Mouse (Mus musculus) midbrain, postnatal 0 days (tissue): Measurements from ENCODE around the gene Hist3h2a. TPM values are rescaled to one million over a fixed set of nuclear protein-coding genes. Genes with fewer than 3 reads are reported as not detected.

ENCODE experiments used
- ATAC-seq: fragments of 200-750 bp; cut with Nextera tagmentation; 2 replicates; pipeline ENCODE4 v1.8.0; 2017; ENCODE audit warnings: moderate number of reproducible peaks, mild to moderate bottlenecking, moderate TSS enrichment, moderate library complexity; ENCODE audit not compliant: low FRiP score
- DNase-seq: peaks from one replicate; pipeline ENCODE4 v3.0.0-alpha.2; 2015; ENCODE audit warnings: low spot score
- H3K27ac ChIP-seq: fragments of 300-500 bp; sonication (generic); 2 replicates; pipeline ENCODE4 v1.5.1; 2014; ENCODE audit warnings: low read depth, mild to moderate bottlenecking, low read length, mixed read lengths
- H3K27me3 ChIP-seq: fragments of 300-500 bp; sonication (generic); 2 replicates; pipeline ENCODE4 v1.6.1; 2014; ENCODE audit warnings: low read length, control low read depth, mixed read lengths; ENCODE audit not compliant: insufficient read depth
- H3K36me3 ChIP-seq: fragments of 300-500 bp; sonication (generic); 2 replicates; pipeline ENCODE4 v1.6.1; 2014; ENCODE audit warnings: low read length, control low read depth, mixed read lengths; ENCODE audit not compliant: insufficient read depth
- H3K4me1 ChIP-seq: fragments of 300-500 bp; sonication (generic); 2 replicates; pipeline ENCODE4 v1.6.1; 2014; ENCODE audit warnings: mild to moderate bottlenecking, control low read depth, antibody characterized with exemption, low read length, mixed read lengths; ENCODE audit not compliant: insufficient read depth
- H3K4me2 ChIP-seq: fragments of 300-500 bp; sonication (generic); 2 replicates; pipeline ENCODE4 v1.6.1; 2014; ENCODE audit warnings: low read depth, mild to moderate bottlenecking, low read length, mixed read lengths; ENCODE audit not compliant: poor library complexity, severe bottlenecking
- H3K4me3 ChIP-seq: fragments of 300-500 bp; sonication (generic); 2 replicates; pipeline ENCODE4 v1.5.1; 2014; ENCODE audit warnings: low read depth, mild to moderate bottlenecking, low read length, moderate library complexity
- H3K9ac ChIP-seq: fragments of 300-500 bp; sonication (generic); replicated peaks from 2 replicates; pipeline ENCODE4 v1.6.1; 2014; ENCODE audit warnings: mild to moderate bottlenecking, low read length, moderate library complexity, mixed read lengths; ENCODE audit not compliant: poor library complexity, severe bottlenecking
- H3K9me3 ChIP-seq: fragments of 300-500 bp; sonication (generic); 2 replicates; pipeline ENCODE4 v1.6.1; 2016; ENCODE audit warnings: low read length, control low read depth
- CTCF ChIP-seq: IDR thresholded peaks from 2 replicates; pipeline ENCODE4 v1.5.1; 2016; ENCODE audit warnings: antibody characterized with exemption, mild to moderate bottlenecking
- WGBS: fragments of 180-500 bp; shearing (Covaris S2); extraction: QIAGEN DNeasy Blood & Tissue Kit; methylation state at CpG from one replicate; pipeline ENCODE4 v1.1.7; 2014; 5-methylcytosine and 5-hydroxymethylcytosine counted together
- polyA plus RNA-seq: library from polyadenylated mRNA; unstranded; fragments of >200 nt; fragmentation: Nextera tagmentation; extraction: Ambion mirVana; gene quantifications from 2 replicates; pipeline ENCODE4 v1.2.1, GENCODE M21; 2015
- total RNA-seq: library from RNA; depleted of rRNA; stranded (reverse); fragments of >200 nt; gene quantifications from 2 replicates; pipeline ENCODE4 v1.2.3, GENCODE M21; 2014

Gene Hist3h2a
- total and polyA plus RNA-seq, 2 experiments from 2014 or later = 42.0 to 242 TPM

DNA sequence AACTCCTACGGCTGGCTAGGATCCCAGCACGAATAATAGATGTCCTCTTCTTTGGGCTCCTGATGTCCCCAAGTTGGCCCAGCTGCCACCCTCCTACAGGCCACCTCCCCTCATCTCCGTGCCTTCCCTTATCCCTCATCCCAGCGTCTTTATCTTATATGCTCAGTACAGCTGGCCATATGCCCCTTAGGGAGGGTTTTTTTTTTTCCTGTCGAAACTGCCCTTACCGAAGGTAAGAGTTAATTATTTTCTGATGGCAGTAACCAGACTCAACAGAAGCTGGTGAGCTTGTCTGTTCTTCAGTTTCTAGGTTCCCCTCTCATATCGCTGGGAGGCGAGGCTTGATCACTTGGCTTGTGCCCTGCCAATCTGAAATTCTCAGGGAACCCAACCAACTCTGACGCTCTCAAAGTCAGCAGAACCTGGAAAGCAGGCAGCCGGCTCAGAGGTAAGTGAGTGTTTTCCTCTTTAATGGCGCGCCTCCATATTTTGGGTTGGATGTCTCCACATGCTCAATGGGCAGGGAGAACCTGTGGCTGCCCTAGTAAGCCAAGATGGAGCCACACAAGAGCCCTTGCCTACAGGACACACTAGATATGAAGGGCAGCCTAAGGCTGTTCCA is 36.6 kb upstream of the Hist3h2a start, which contains the start of gene Btnl10:
TSS of gene Btnl10 (plus strand) at position 164 of the 622 bp plus-strand sequence.
- no peak within 1 kb of the TSS for H3K4me2 ChIP-seq
- no peaks in the 10 kb centered on the region for H3K36me3 ChIP-seq
- H3K4me3 ChIP-seq = no peak within 1 kb of the TSS
- no peak for DNase-seq
- H3K27me3 ChIP-seq = no peaks in the 10 kb centered on the region
- H3K9me3 ChIP-seq = no peaks in the 10 kb centered on the region
- H3K27ac ChIP-seq = no peak within 1 kb of the TSS
- no peak for ATAC-seq
- no peak for TF ChIP-seq CTCF
- H3K9ac ChIP-seq = no peak within 1 kb of the TSS
- 83% methylated on average over 12 of the region's 12 CpGs for WGBS
- H3K4me1 ChIP-seq = no peaks in the 10 kb centered on the region

DNA sequence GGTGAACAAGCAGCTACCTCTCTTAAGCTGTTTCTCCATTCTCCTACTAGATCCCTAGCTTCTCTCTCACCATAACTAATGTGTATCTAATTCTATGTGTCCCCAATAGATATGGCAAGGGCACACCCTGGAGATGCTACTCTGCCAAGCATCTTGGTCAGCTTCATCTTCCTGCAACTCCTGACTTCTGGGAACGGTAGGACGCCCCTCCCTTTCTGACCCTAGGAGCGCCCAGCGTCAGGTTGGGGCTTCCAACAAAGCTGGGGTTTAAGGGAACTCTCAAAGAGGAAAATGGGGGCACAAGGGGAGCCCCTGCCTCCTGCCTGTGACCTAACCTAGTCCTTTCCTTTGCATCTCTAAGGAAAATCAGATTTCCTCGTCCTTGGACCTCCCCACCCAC is 35.7 kb upstream of the Hist3h2a start:
- no peak overlapping the region for H3K4me2 ChIP-seq
- no peak for ATAC-seq
- no peaks in the 10 kb centered on the region for H3K9me3 ChIP-seq
- DNase-seq = no peak
- no peak for TF ChIP-seq CTCF
- no peaks in the 10 kb centered on the region for H3K27me3 ChIP-seq
- WGBS = 81% methylated on average over 5 of the region's 5 CpGs
- no peak overlapping the region for H3K9ac ChIP-seq
- no peaks in the 10 kb centered on the region for H3K4me1 ChIP-seq
- H3K27ac ChIP-seq = no peak overlapping the region
- H3K4me3 ChIP-seq = no peak overlapping the region
- H3K36me3 ChIP-seq = no peaks in the 10 kb centered on the region

DNA sequence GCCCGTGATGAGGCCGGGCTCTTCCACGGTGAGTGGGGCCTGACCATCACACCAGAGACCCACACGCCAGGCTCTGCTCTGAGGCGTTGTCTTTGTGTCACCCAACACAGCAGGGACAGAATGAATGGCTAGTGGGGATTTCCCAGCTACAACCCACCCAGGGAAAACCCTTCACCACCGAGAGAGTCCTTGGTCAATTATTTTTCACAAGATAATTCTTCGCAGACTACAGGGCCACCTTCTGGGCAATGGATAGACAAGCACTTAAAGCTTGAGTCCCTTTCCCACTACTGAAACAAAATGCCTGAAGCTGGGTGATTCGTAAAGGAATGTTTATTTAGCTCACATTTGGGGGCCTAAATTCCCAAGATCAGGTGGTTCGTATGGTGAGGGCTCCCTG is 32.1 kb upstream of the Hist3h2a start:
- TF ChIP-seq CTCF = 0 out of 2 replicates have a peak, but pooled peaks have one; percentile 9
- no peak for ATAC-seq

DNA sequence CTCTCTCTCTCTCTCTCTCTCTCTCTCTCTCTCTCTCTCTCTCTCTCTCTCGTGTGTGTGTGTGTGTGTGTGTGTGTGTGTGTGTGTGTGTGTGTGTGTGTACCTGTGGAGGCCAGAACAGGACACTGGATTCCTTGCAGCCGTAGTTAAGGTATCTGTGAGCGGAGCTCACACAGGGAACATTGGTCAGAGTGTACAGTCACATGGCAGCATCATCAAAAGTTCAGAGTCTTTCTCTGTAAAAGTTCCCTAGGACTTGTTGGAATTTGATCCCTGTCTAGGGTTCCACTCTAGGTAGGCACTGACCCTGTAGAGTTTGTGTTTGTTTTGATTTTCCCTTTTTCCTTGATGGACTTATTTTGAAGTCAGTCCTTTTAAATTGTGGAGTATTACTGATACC is 27.8 kb upstream of the Hist3h2a start:
- Histone ChIP-seq H3K4me1 (no peaks in the 10 kb centered on the region), H3K9me3 (no peaks in the 10 kb centered on the region), H3K4me2 (no peak overlapping the region), H3K9ac (no peak overlapping the region), H3K36me3 (peaks cover 2% of the 10 kb centered on the region; the same call in 1 of the 2 replicates), H3K27me3 (no peaks in the 10 kb centered on the region), H3K4me3 (no peak overlapping the region), H3K27ac (no peak overlapping the region)
- TF ChIP-seq CTCF = no peak
- 91% methylated on average over 2 of the region's 3 CpGs for WGBS
- ATAC-seq (no peak), DNase-seq (no peak)

More for the DNA sequence above, 32.1 kb upstream of the Hist3h2a start:
- DNase-seq = no peak
- Histone ChIP-seq H3K4me1 (no peaks in the 10 kb centered on the region), H3K9me3 (no peaks in the 10 kb centered on the region), H3K9ac (no peak overlapping the region), H3K36me3 (no peaks in the 10 kb centered on the region), H3K27me3 (no peaks in the 10 kb centered on the region), H3K4me2 (no peak overlapping the region), H3K27ac (no peak overlapping the region), H3K4me3 (no peak overlapping the region)
- 79% methylated on average over 9 of the region's 9 CpGs for WGBS

DNA sequence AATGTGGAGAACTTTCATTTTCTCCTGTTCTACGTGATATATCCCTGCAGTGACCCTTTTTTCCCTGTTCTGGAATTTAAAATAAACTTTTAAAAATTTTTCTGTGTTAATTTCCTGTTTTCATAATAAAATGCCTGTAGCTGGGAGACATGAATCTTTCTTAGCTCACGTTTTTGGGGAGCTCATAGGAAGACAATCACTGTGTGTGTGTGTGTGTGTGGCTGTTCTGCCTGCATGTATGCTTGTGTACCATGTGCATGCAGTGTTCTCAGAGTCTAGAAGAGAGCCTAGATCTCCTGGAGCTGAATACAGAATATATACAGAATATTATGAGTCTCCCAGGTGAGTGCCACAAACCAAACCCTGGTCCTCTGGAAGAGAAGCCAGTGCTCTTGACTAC is 27.4 kb upstream of the Hist3h2a start:
- DNase-seq (no peak), ATAC-seq (no peak)
- no peak for TF ChIP-seq CTCF
- Histone ChIP-seq H3K27ac (no peak overlapping the region), H3K9me3 (no peaks in the 10 kb centered on the region), H3K9ac (no peak overlapping the region), H3K4me1 (no peaks in the 10 kb centered on the region), H3K27me3 (no peaks in the 10 kb centered on the region), H3K4me3 (no peak overlapping the region), H3K36me3 (peaks cover 6% of the 10 kb centered on the region), H3K4me2 (no peak overlapping the region)
- WGBS = 70% methylated on average over 2 of the region's 2 CpGs

DNA sequence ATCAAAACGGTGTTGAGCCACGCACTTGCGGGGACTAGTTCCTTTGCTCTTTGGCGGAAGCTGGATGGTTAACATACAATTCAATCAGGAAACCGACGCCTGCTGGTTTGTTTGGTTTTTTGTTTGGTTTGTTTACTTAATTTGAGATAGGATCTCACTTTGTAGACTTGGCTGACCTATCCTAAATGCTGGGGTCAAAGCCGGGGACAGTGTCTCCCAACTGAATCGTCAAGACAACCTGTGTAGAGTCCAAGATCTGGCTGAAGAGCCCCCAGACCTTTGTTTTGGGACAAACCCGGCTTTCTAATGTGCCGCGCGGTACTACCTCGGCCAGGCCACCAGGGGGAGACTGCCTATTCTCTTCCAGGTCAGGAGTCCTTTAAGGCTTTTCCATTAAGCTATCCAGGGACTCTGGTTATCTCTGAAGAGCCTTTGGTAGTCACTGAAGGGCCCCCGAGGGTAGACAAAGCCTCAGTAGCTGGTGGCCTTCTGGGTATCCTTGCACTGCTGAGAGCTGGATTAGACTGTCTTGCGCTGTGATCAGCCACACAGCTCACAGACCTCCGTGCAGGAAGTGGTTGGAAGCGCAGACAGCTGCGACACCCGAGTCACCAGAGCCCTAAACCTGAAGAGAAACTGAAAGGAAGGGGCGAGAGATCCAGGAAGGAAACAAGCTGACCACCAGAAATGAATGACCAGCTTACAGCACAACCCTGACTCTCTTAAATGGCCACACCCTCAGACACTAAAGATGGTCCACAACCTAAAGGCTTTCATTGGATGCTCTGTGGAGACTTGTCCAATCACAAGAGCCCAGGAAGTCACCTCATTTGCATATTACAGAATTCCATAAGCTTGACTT is 26.5 kb upstream of the Hist3h2a start:
- no peak overlapping the region for H3K9ac ChIP-seq
- H3K4me3 ChIP-seq = no peak overlapping the region
- DNase-seq (peak; percentile 69), ATAC-seq (peak; percentile 56; the same call in 1 of the 2 replicates)
- H3K27ac ChIP-seq = peak overlapping the region; percentile 1; the same call in 1 of the 2 replicates
- peaks cover 16% of the 10 kb centered on the region for H3K36me3 ChIP-seq
- 36% methylated on average over 20 of the region's 20 CpGs for WGBS
- H3K27me3 ChIP-seq = no peaks in the 10 kb centered on the region
- TF ChIP-seq CTCF = peak; percentile 85
- no peaks in the 10 kb centered on the region for H3K4me1 ChIP-seq
- H3K9me3 ChIP-seq = no peaks in the 10 kb centered on the region
- peak overlapping the region; percentile 27 for H3K4me2 ChIP-seq
